Mouse (Mus musculus): ENCODE data around the gene Tmem119.

Gene Tmem119

GRCm38 (mm10) chr5:113800280-113800679 is at the start of gene Tmem119:
TSS of gene Tmem119 (minus strand) at chr5:113800516.
- peak; percentile 42 to 69 for DNase-seq (ENCODE audit: inconsistent age in 2 of 2, low spot score in 1 of 2)

GRCm38 (mm10) chr5:113847636-113848035 is 47.3 kb upstream of the Tmem119 start:
- DNase-seq (ENCODE audit: inconsistent age in 2 of 2, low spot score in 1 of 2), result peak; percentile 75 to 87

GRCm38 (mm10) chr5:113846656-113847055 is 46.3 kb upstream of the Tmem119 start:
- no peak for DNase-seq (ENCODE audit: inconsistent age in 2 of 2, low spot score in 1 of 2)

- DNase-seq (ENCODE audit: inconsistent age in 2 of 2, low spot score in 1 of 2), result no peak
Measured at GRCm38 (mm10) chr5:113845627-113846026, 45.3 kb upstream of the Tmem119 start.

GRCm38 (mm10) chr5:113844721-113845120 is 44.4 kb upstream of the Tmem119 start:
- DNase-seq (ENCODE audit: inconsistent age in 2 of 2, low spot score in 1 of 2), result peak in 1 of 2 experiments; percentile 88

- no peak for DNase-seq (ENCODE audit: inconsistent age in 2 of 2, low spot score in 1 of 2)
Measured at GRCm38 (mm10) chr5:113844106-113844505, 43.8 kb upstream of the Tmem119 start.

GRCm38 (mm10) chr5:113842906-113843305 is 42.6 kb upstream of the Tmem119 start:
- no peak for DNase-seq (ENCODE audit: inconsistent age in 2 of 2, low spot score in 1 of 2)

- no peak for DNase-seq (ENCODE audit: inconsistent age in 2 of 2, low spot score in 1 of 2)
Measured at GRCm38 (mm10) chr5:113842244-113842643, 41.9 kb upstream of the Tmem119 start.

- no peak for DNase-seq (ENCODE audit: inconsistent age in 2 of 2, low spot score in 1 of 2)
Measured at GRCm38 (mm10) chr5:113841243-113842225, 41.2 kb upstream of the Tmem119 start.

- no peak for DNase-seq (ENCODE audit: inconsistent age in 2 of 2, low spot score in 1 of 2)
Measured at GRCm38 (mm10) chr5:113840443-113840842, 40.1 kb upstream of the Tmem119 start.

GRCm38 (mm10) chr5:113836961-113837360 is 36.6 kb upstream of the Tmem119 start:
- no peak for DNase-seq (ENCODE audit: inconsistent age in 2 of 2, low spot score in 1 of 2)

GRCm38 (mm10) chr5:113833316-113833947 is 33.1 kb upstream of the Tmem119 start:
- DNase-seq (ENCODE audit: inconsistent age in 2 of 2, low spot score in 1 of 2), result no peak

- no peak for DNase-seq (ENCODE audit: inconsistent age in 2 of 2, low spot score in 1 of 2)
Measured at GRCm38 (mm10) chr5:113832490-113832901, 32.2 kb upstream of the Tmem119 start, which contains the start of gene Selplg. TSS of gene Selplg (minus strand) at chr5:113832644.

- DNase-seq (ENCODE audit: inconsistent age in 2 of 2, low spot score in 1 of 2), result no peak
Measured at GRCm38 (mm10) chr5:113831741-113832140, 31.4 kb upstream of the Tmem119 start.

- DNase-seq (ENCODE audit: inconsistent age in 2 of 2, low spot score in 1 of 2), result no peak
Measured at GRCm38 (mm10) chr5:113830796-113831195, 30.5 kb upstream of the Tmem119 start.

GRCm38 (mm10) chr5:113830292-113830643 is 30.0 kb upstream of the Tmem119 start:
- peak; percentile 39 to 55 for DNase-seq (ENCODE audit: inconsistent age in 2 of 2, low spot score in 1 of 2)

GRCm38 (mm10) chr5:113829566-113830291 is 29.4 kb upstream of the Tmem119 start:
- DNase-seq (ENCODE audit: inconsistent age in 2 of 2, low spot score in 1 of 2), result no peak

- no peak for DNase-seq (ENCODE audit: inconsistent age in 2 of 2, low spot score in 1 of 2)
Measured at GRCm38 (mm10) chr5:113828481-113828880, 28.2 kb upstream of the Tmem119 start.

GRCm38 (mm10) chr5:113827991-113828411 is 27.7 kb upstream of the Tmem119 start:
- no peak for DNase-seq (ENCODE audit: inconsistent age in 2 of 2, low spot score in 1 of 2)

GRCm38 (mm10) chr5:113826619-113827018 is 26.3 kb upstream of the Tmem119 start:
- no peak for DNase-seq (ENCODE audit: inconsistent age in 2 of 2, low spot score in 1 of 2)

GRCm38 (mm10) chr5:113825558-113825957 is 25.2 kb upstream of the Tmem119 start:
- no peak for DNase-seq (ENCODE audit: inconsistent age in 2 of 2, low spot score in 1 of 2)

Data from adrenal gland, adult (tissue).